Mouse (Mus musculus) liver, embryonic 11.5 days (tissue): ENCODE data around the gene Opn1mw. TPM values are rescaled to one million over a fixed set of nuclear protein-coding genes. Genes with fewer than 3 reads are reported as not detected.
A peak's percentile ranks its signal among the peaks of the same experiment; 100 is the strongest.
"Not testable (repeated sequence)": the region's sequence is repeated elsewhere in the genome, so short reads cannot be mapped to it uniquely, and the experiment has no call there.

Experiments used
- ATAC-seq: fragments of 200-750 bp; cut with Nextera tagmentation; replicated peaks from 2 replicates; pipeline ENCODE4 v1.8.0; 2017; ENCODE audit warnings: moderate number of reproducible peaks, mild to moderate bottlenecking, moderate TSS enrichment, moderate library complexity; ENCODE audit not compliant: low FRiP score
- DNase-seq: peaks from one replicate; pipeline ENCODE4 v3.0.0-alpha.2; 2017; ENCODE audit warnings: low spot score
- H3K27ac ChIP-seq: fragments of 300-500 bp; sonication (generic); 2 replicates; pipeline ENCODE4 v1.5.1; 2014; ENCODE audit warnings: mild to moderate bottlenecking, low read depth, low read length, control low read depth
- H3K27me3 ChIP-seq: fragments of 300-500 bp; sonication (generic); replicated peaks from 2 replicates; pipeline ENCODE4 v1.6.1; 2014; ENCODE audit warnings: low read length, mixed read lengths; ENCODE audit not compliant: control insufficient read depth, insufficient read depth
- H3K36me3 ChIP-seq: fragments of 300-500 bp; sonication (generic); 2 replicates; pipeline ENCODE4 v1.6.1; 2014; ENCODE audit warnings: mild to moderate bottlenecking, low read length, moderate library complexity, mixed read lengths; ENCODE audit not compliant: control insufficient read depth, insufficient read depth
- H3K4me1 ChIP-seq: fragments of 300-500 bp; sonication (generic); replicated peaks from 2 replicates; pipeline ENCODE4 v1.6.1; 2014; ENCODE audit warnings: low read length, mixed read lengths; ENCODE audit not compliant: control insufficient read depth, insufficient read depth
- H3K4me2 ChIP-seq: fragments of 300-500 bp; sonication (generic); 2 replicates; pipeline ENCODE4 v1.6.1; 2014; ENCODE audit warnings: mild to moderate bottlenecking, control low read depth, moderate library complexity
- H3K4me3 ChIP-seq: fragments of 300-500 bp; sonication (generic); 2 replicates; pipeline ENCODE4 v1.5.1; 2014; ENCODE audit warnings: low read depth, low read length, control low read depth
- H3K9ac ChIP-seq: fragments of 300-500 bp; sonication (generic); 2 replicates; pipeline ENCODE4 v1.6.1; 2014; ENCODE audit warnings: low read depth, low read length, control low read depth
- H3K9me3 ChIP-seq: fragments of 300-500 bp; sonication (generic); 2 replicates; pipeline ENCODE4 v1.6.1; 2016; ENCODE audit warnings: low read length, inconsistent platforms, mixed read lengths; ENCODE audit not compliant: control insufficient read depth
- WGBS: fragments of 180-500 bp; shearing (Covaris S2); extraction: QIAGEN DNeasy Blood & Tissue Kit; methylation state at CpG from one replicate; pipeline ENCODE4 v1.1.7; 2014; 5-methylcytosine and 5-hydroxymethylcytosine counted together
- polyA plus RNA-seq: library from polyadenylated mRNA; unstranded; fragments of >200 nt; fragmentation: Nextera tagmentation; extraction: Ambion mirVana; gene quantifications from 2 replicates; pipeline ENCODE4 v1.2.1, GENCODE M21; 2014

Gene Opn1mw
- polyA plus RNA-seq, 1 experiment from 2014 or later = not detected

GRCm38 (mm10) chrX:74114036-74114435 lies 13.2 kb upstream of the Opn1mw start:
- Histone ChIP-seq H3K9me3 (no peaks in the 10 kb centered on the region), H3K27me3 (peaks cover 3% of the 10 kb centered on the region; the same call in 1 of the 2 replicates), H3K4me1 (no peaks in the 10 kb centered on the region), H3K27ac (no peak overlapping the region), H3K9ac (no peak overlapping the region), H3K36me3 (no peaks in the 10 kb centered on the region), H3K4me3 (no peak overlapping the region), H3K4me2 (no peak overlapping the region)
- ATAC-seq (no peak), DNase-seq (no peak)

- peak; percentile 77 for ATAC-seq
- Histone ChIP-seq H3K36me3 (no peaks in the 10 kb centered on the region), H3K27ac (no peak overlapping the region)
Observed at GRCm38 (mm10) chrX:74115511-74115910, 11.8 kb upstream of the Opn1mw start.

GRCm38 (mm10) chrX:74124975-74125374 lies 2.3 kb upstream of the Opn1mw start:
- Histone ChIP-seq H3K9me3 (no peaks in the 10 kb centered on the region), H3K9ac (no peak overlapping the region), H3K27me3 (peaks cover 6% of the 10 kb centered on the region), H3K4me3 (no peak overlapping the region), H3K27ac (no peak overlapping the region), H3K4me1 (no peaks in the 10 kb centered on the region), H3K36me3 (no peaks in the 10 kb centered on the region), H3K4me2 (no peak overlapping the region)
- ATAC-seq (no peak), DNase-seq (no peak)
- WGBS = 34% methylated on average over 2 of the region's 2 CpGs

More at GRCm38 (mm10) chrX:74115511-74115910, 11.8 kb upstream of the Opn1mw start:
- Histone ChIP-seq H3K4me1 (no peaks in the 10 kb centered on the region), H3K9me3 (no peaks in the 10 kb centered on the region), H3K9ac (no peak overlapping the region), H3K4me3 (peak overlapping the region; percentile 28; the same call in 1 of the 2 replicates), H3K27me3 (peaks cover 6% of the 10 kb centered on the region; the same call in 1 of the 2 replicates), H3K4me2 (peak overlapping the region; percentile 27)
- 17% methylated on average over 10 of the region's 10 CpGs for WGBS
- peak; percentile 42 for DNase-seq

- WGBS = 33% methylated on average over 1 of the region's 1 CpGs
- not testable (repeated sequence) for H3K27ac ChIP-seq, H3K4me1 ChIP-seq, H3K36me3 ChIP-seq, H3K27me3 ChIP-seq, H3K4me3 ChIP-seq, H3K9me3 ChIP-seq, DNase-seq, ATAC-seq, H3K4me2 ChIP-seq, H3K9ac ChIP-seq
Observed at GRCm38 (mm10) chrX:74135263-74135662, 8.0 kb downstream of the Opn1mw start, which contains the start of gene Mecp2. Mecp2 (minus strand) TSS chrX:74135363.

GRCm38 (mm10) chrX:74167738-74168137 lies 40.5 kb downstream of the Opn1mw start, which contains the start of gene Tex28:
Tex28 (minus strand) TSS chrX:74167838.
- no peak for ATAC-seq
- Histone ChIP-seq H3K4me3 (no peak within 1 kb of the TSS), H3K27me3 (no peaks in the 10 kb centered on the region)

GRCm38 (mm10) chrX:74176959-74177358 lies 49.7 kb downstream of the Opn1mw start, which contains the start of gene Tktl1:
Tktl1 (plus strand) TSS chrX:74177259.
- Histone ChIP-seq H3K27me3 (no peaks in the 10 kb centered on the region), H3K36me3 (no peaks in the 10 kb centered on the region), H3K27ac (no peak within 1 kb of the TSS), H3K4me2 (no peak within 1 kb of the TSS), H3K9ac (no peak within 1 kb of the TSS), H3K9me3 (no peaks in the 10 kb centered on the region), H3K4me1 (no peaks in the 10 kb centered on the region), H3K4me3 (no peak within 1 kb of the TSS)
- 85% methylated on average over 17 of the region's 17 CpGs for WGBS
- no peak for ATAC-seq
- no peak for DNase-seq

More at GRCm38 (mm10) chrX:74167738-74168137, 40.5 kb downstream of the Opn1mw start, which contains the start of gene Tex28:
- DNase-seq = no peak
- H3K4me1 ChIP-seq = no peaks in the 10 kb centered on the region
- no peak within 1 kb of the TSS for H3K4me2 ChIP-seq
- H3K9ac ChIP-seq = no peak within 1 kb of the TSS
- H3K9me3 ChIP-seq = no peaks in the 10 kb centered on the region
- no peaks in the 10 kb centered on the region for H3K36me3 ChIP-seq
- no peak within 1 kb of the TSS for H3K27ac ChIP-seq
- WGBS = 81% methylated on average over 1 of the region's 1 CpGs

Other genes with a start within 250 kb of the Opn1mw start
- 0.17 and 0.22 TPM in 2 replicates for gene Avpr2, start 235.4 kb upstream of the Opn1mw start, polyA plus RNA-seq
- 0.42 and 0.95 TPM in 2 replicates for gene L1cam, start 231.4 kb upstream of the Opn1mw start, polyA plus RNA-seq
- 10.2 and 12.9 TPM in 2 replicates for gene Arhgap4, start 205.6 kb upstream of the Opn1mw start, polyA plus RNA-seq
- 210 TPM in 2 replicates for gene Naa10, start 205.5 kb upstream of the Opn1mw start, polyA plus RNA-seq
- gene Renbp, start 196.6 kb upstream of the Opn1mw start, polyA plus RNA-seq = 30.3 and 32.5 TPM in 2 replicates
- gene Hcfc1, start 161.1 kb upstream of the Opn1mw start, polyA plus RNA-seq = 68.6 and 72.8 TPM in 2 replicates
- 51.8 and 61.0 TPM in 2 replicates for gene Irak1, start 103.5 kb upstream of the Opn1mw start, polyA plus RNA-seq
- 10.5 and 11.8 TPM in 2 replicates for gene Mecp2, start 7.9 kb downstream of the Opn1mw start, polyA plus RNA-seq
- not detected in 2 replicates for gene Tex28, start 40.4 kb downstream of the Opn1mw start, polyA plus RNA-seq
- gene Tktl1, start 49.8 kb downstream of the Opn1mw start, polyA plus RNA-seq = not detected in 2 replicates
- 172 and 175 TPM in 2 replicates for gene Flna, start 122.4 kb downstream of the Opn1mw start, polyA plus RNA-seq
- gene Emd, start 127.2 kb downstream of the Opn1mw start, polyA plus RNA-seq = 20.7 and 23.2 TPM in 2 replicates
- gene Rpl10, start 143.3 kb downstream of the Opn1mw start, polyA plus RNA-seq = 887 and 939 TPM in 2 replicates
- 48.5 and 49.8 TPM in 2 replicates for gene Taz, start 154.4 kb downstream of the Opn1mw start, polyA plus RNA-seq
- gene Dnase1l1, start 154.9 kb downstream of the Opn1mw start, polyA plus RNA-seq = 12.1 and 15.3 TPM in 2 replicates
- 90.5 and 103 TPM in 2 replicates for gene Atp6ap1, start 169.6 kb downstream of the Opn1mw start, polyA plus RNA-seq
- 112 and 122 TPM in 2 replicates for gene Gdi1, start 177.5 kb downstream of the Opn1mw start, polyA plus RNA-seq
- gene Fam50a, start 185.6 kb downstream of the Opn1mw start, polyA plus RNA-seq = 55.0 and 55.1 TPM in 2 replicates
- gene Plxna3, start 201.6 kb downstream of the Opn1mw start, polyA plus RNA-seq = 3.6 and 5.8 TPM in 2 replicates
- 94.4 and 102 TPM in 2 replicates for gene Lage3, start 226.2 kb downstream of the Opn1mw start, polyA plus RNA-seq
- 72.0 and 75.4 TPM in 2 replicates for gene Ubl4a, start 245.8 kb downstream of the Opn1mw start, polyA plus RNA-seq
- 11.9 and 13.0 TPM in 2 replicates for gene Slc10a3, start 245.9 kb downstream of the Opn1mw start, polyA plus RNA-seq